Mouse (Mus musculus) liver, embryonic 15.5 days (tissue): ENCODE data around the gene Zfp13. TPM values are rescaled to one million over a fixed set of nuclear protein-coding genes. Genes with fewer than 3 reads are reported as not detected.

Source experiments
- ATAC-seq: fragments of 200-750 bp; cut with Nextera tagmentation; 2 replicates; pipeline ENCODE4 v1.8.0; 2017; ENCODE audit warnings: moderate number of reproducible peaks, mild to moderate bottlenecking, moderate library complexity; ENCODE audit not compliant: insufficient read depth
- H3K27ac ChIP-seq: fragments of 300-500 bp; sonication (generic); replicated peaks from 2 replicates; pipeline ENCODE4 v1.5.1; 2015; ENCODE audit warnings: mild to moderate bottlenecking, inconsistent platforms
- H3K27me3 ChIP-seq: fragments of 300-500 bp; sonication (generic); 2 replicates; pipeline ENCODE4 v1.6.1; 2015; ENCODE audit warnings: mild to moderate bottlenecking, inconsistent platforms
- H3K36me3 ChIP-seq: fragments of 300-500 bp; sonication (generic); replicated peaks from 2 replicates; pipeline ENCODE4 v1.6.1; 2015; ENCODE audit warnings: moderate library complexity, mild to moderate bottlenecking, inconsistent platforms
- H3K4me1 ChIP-seq: fragments of 300-500 bp; sonication (generic); replicated peaks from 2 replicates; pipeline ENCODE4 v1.6.1; 2015; ENCODE audit warnings: inconsistent platforms
- H3K4me2 ChIP-seq: fragments of 300-500 bp; sonication (generic); 2 replicates; pipeline ENCODE4 v1.6.1; 2015; ENCODE audit warnings: moderate library complexity, mild to moderate bottlenecking, inconsistent platforms
- H3K4me3 ChIP-seq: fragments of 300-500 bp; sonication (generic); replicated peaks from 2 replicates; pipeline ENCODE4 v1.5.1; 2015; ENCODE audit warnings: mild to moderate bottlenecking, inconsistent platforms
- H3K9ac ChIP-seq: fragments of 300-500 bp; sonication (generic); 2 replicates; pipeline ENCODE4 v1.6.1; 2015; ENCODE audit warnings: moderate library complexity, mild to moderate bottlenecking, inconsistent platforms
- H3K9me3 ChIP-seq: fragments of 300-500 bp; sonication (generic); replicated peaks from 2 replicates; pipeline ENCODE4 v1.6.1; 2016; ENCODE audit warnings: inconsistent platforms
- WGBS: fragments of 180-500 bp; shearing (Covaris S2); methylation state at CpG from one replicate; pipeline ENCODE4 v1.1.7; 2015; ENCODE audit warnings: mixed read lengths; ENCODE audit not compliant: insufficient replicate concordance; 5-methylcytosine and 5-hydroxymethylcytosine counted together
- polyA plus RNA-seq: library from polyadenylated mRNA; unstranded; fragments of >200 nt; fragmentation: Nextera tagmentation; extraction: Ambion mirVana; gene quantifications from 2 replicates; pipeline ENCODE4 v1.2.1, GENCODE M21; 2015

The Zfp13 gene
- polyA plus RNA-seq, 1 experiment from 2014 or later = 1.8 TPM

GRCm38 (mm10) chr17:23563595-23564367 lies 35.5 kb downstream of the Zfp13 start, which contains the start of gene Zfp213:
TSS of gene Zfp213 (minus strand) at chr17:23564238.
- peaks cover 22% of the 10 kb centered on the region for H3K4me1 ChIP-seq
- peak within 1 kb of the TSS; percentile 82 for H3K4me2 ChIP-seq
- peak within 1 kb of the TSS; percentile 88 for H3K4me3 ChIP-seq
- peaks cover 23% of the 10 kb centered on the region for H3K36me3 ChIP-seq
- H3K27ac ChIP-seq = peak within 1 kb of the TSS; percentile 96
- H3K9ac ChIP-seq = peak within 1 kb of the TSS; percentile 97
- H3K27me3 ChIP-seq = no peaks in the 10 kb centered on the region
- under 1% methylated on average over 59 of the region's 59 CpGs for WGBS
- H3K9me3 ChIP-seq = no peaks in the 10 kb centered on the region
- peak; percentile 98 for ATAC-seq

GRCm38 (mm10) chr17:23559767-23560166 lies 39.5 kb downstream of the Zfp13 start:
- no peak for ATAC-seq
- Histone ChIP-seq H3K27ac (no peak overlapping the region), H3K4me2 (no peak overlapping the region), H3K4me1 (peaks cover 20% of the 10 kb centered on the region), H3K9ac (no peak overlapping the region), H3K9me3 (no peaks in the 10 kb centered on the region), H3K27me3 (no peaks in the 10 kb centered on the region), H3K36me3 (peaks cover 52% of the 10 kb centered on the region), H3K4me3 (no peak overlapping the region)
- WGBS = 59% methylated on average over 11 of the region's 11 CpGs

GRCm38 (mm10) chr17:23555243-23555916 lies 43.9 kb downstream of the Zfp13 start:
- Histone ChIP-seq H3K36me3 (peaks cover 41% of the 10 kb centered on the region), H3K9ac (no peak overlapping the region)
- ATAC-seq = no peak

GRCm38 (mm10) chr17:23554321-23554720 lies 45.0 kb downstream of the Zfp13 start:
- Histone ChIP-seq H3K27me3 (no peaks in the 10 kb centered on the region), H3K27ac (no peak overlapping the region), H3K9ac (no peak overlapping the region), H3K36me3 (peaks cover 34% of the 10 kb centered on the region), H3K9me3 (no peaks in the 10 kb centered on the region), H3K4me2 (no peak overlapping the region), H3K4me3 (no peak overlapping the region), H3K4me1 (peaks cover 52% of the 10 kb centered on the region)
- no peak for ATAC-seq

More at GRCm38 (mm10) chr17:23555243-23555916, 43.9 kb downstream of the Zfp13 start:
- no peak overlapping the region for H3K27ac ChIP-seq
- no peaks in the 10 kb centered on the region for H3K9me3 ChIP-seq
- H3K4me1 ChIP-seq = peaks cover 45% of the 10 kb centered on the region
- H3K4me3 ChIP-seq = no peak overlapping the region
- H3K27me3 ChIP-seq = no peaks in the 10 kb centered on the region
- WGBS = 63% methylated on average over 7 of the region's 7 CpGs
- H3K4me2 ChIP-seq = no peak overlapping the region

GRCm38 (mm10) chr17:23553634-23554120 lies 45.6 kb downstream of the Zfp13 start:
- WGBS = 43% methylated on average over 1 of the region's 1 CpGs
- no peak overlapping the region; the same call in 1 of the 2 replicates for H3K27ac ChIP-seq
- peaks cover 58% of the 10 kb centered on the region for H3K4me1 ChIP-seq
- peaks cover 28% of the 10 kb centered on the region for H3K36me3 ChIP-seq
- ATAC-seq = no peak
- no peak overlapping the region for H3K9ac ChIP-seq
- no peak overlapping the region for H3K4me3 ChIP-seq
- H3K27me3 ChIP-seq = no peaks in the 10 kb centered on the region
- no peak overlapping the region for H3K4me2 ChIP-seq
- H3K9me3 ChIP-seq = no peaks in the 10 kb centered on the region

- Histone ChIP-seq H3K4me2 (no peak overlapping the region), H3K9ac (no peak overlapping the region), H3K36me3 (peaks cover 22% of the 10 kb centered on the region), H3K27ac (peak overlapping the region; percentile 46), H3K4me1 (peaks cover 63% of the 10 kb centered on the region), H3K9me3 (no peaks in the 10 kb centered on the region), H3K27me3 (no peaks in the 10 kb centered on the region), H3K4me3 (no peak overlapping the region)
- 62% methylated on average over 8 of the region's 8 CpGs for WGBS
- ATAC-seq = no peak
Measured at GRCm38 (mm10) chr17:23552896-23553633, 46.2 kb downstream of the Zfp13 start.

GRCm38 (mm10) chr17:23551963-23552362 lies 47.3 kb downstream of the Zfp13 start:
- peak; percentile 41 for ATAC-seq

GRCm38 (mm10) chr17:23551416-23551815 lies 47.9 kb downstream of the Zfp13 start:
- H3K4me1 ChIP-seq = peaks cover 65% of the 10 kb centered on the region
- peak overlapping the region; percentile 70 for H3K4me3 ChIP-seq
- H3K9me3 ChIP-seq = no peaks in the 10 kb centered on the region
- H3K27ac ChIP-seq = peak overlapping the region; percentile 81
- H3K27me3 ChIP-seq = no peaks in the 10 kb centered on the region
- H3K4me2 ChIP-seq = peak overlapping the region; percentile 92
- peaks cover 5% of the 10 kb centered on the region for H3K36me3 ChIP-seq
- H3K9ac ChIP-seq = peak overlapping the region; percentile 65; the same call in 1 of the 2 replicates
- no peak for ATAC-seq

More at GRCm38 (mm10) chr17:23551963-23552362, 47.3 kb downstream of the Zfp13 start:
- H3K27me3 ChIP-seq = no peaks in the 10 kb centered on the region
- H3K4me1 ChIP-seq = peaks cover 65% of the 10 kb centered on the region
- no peak overlapping the region for H3K4me3 ChIP-seq
- 52% methylated on average over 5 of the region's 5 CpGs for WGBS
- peak overlapping the region; percentile 81 for H3K27ac ChIP-seq
- H3K9ac ChIP-seq = no peak overlapping the region
- no peaks in the 10 kb centered on the region for H3K9me3 ChIP-seq
- peaks cover 11% of the 10 kb centered on the region for H3K36me3 ChIP-seq
- peak overlapping the region; percentile 92 for H3K4me2 ChIP-seq

- WGBS = 2% methylated on average over 15 of the region's 15 CpGs
- Histone ChIP-seq H3K4me3 (peak overlapping the region; percentile 70), H3K4me2 (peak overlapping the region; percentile 92), H3K27me3 (no peaks in the 10 kb centered on the region), H3K9ac (peak overlapping the region; percentile 65), H3K27ac (peak overlapping the region; percentile 81), H3K4me1 (peaks cover 65% of the 10 kb centered on the region), H3K36me3 (no peaks in the 10 kb centered on the region), H3K9me3 (no peaks in the 10 kb centered on the region)
- ATAC-seq = 0 out of 2 replicates have a peak, but pooled peaks have one; percentile 2
Measured at GRCm38 (mm10) chr17:23550856-23551255, 48.4 kb downstream of the Zfp13 start.

GRCm38 (mm10) chr17:23550188-23550791 lies 49.0 kb downstream of the Zfp13 start:
- H3K36me3 ChIP-seq = no peaks in the 10 kb centered on the region
- peaks cover 61% of the 10 kb centered on the region for H3K4me1 ChIP-seq
- H3K4me2 ChIP-seq = peak overlapping the region; percentile 92
- WGBS = under 1% methylated on average over 22 of the region's 22 CpGs
- peak overlapping the region; percentile 81 for H3K27ac ChIP-seq
- no peaks in the 10 kb centered on the region for H3K9me3 ChIP-seq
- H3K4me3 ChIP-seq = peak overlapping the region; percentile 70
- H3K27me3 ChIP-seq = no peaks in the 10 kb centered on the region
- peak overlapping the region; percentile 65 for H3K9ac ChIP-seq
- ATAC-seq = peak; percentile 40
